Mouse (Mus musculus) kidney, adult 11 months (tissue): ENCODE data around the gene Stau1.

Source experiments
- DNase-seq: peaks from one replicate; pipeline ENCODE4 v3.0.0; 2022

Stau1 gene

DNA sequence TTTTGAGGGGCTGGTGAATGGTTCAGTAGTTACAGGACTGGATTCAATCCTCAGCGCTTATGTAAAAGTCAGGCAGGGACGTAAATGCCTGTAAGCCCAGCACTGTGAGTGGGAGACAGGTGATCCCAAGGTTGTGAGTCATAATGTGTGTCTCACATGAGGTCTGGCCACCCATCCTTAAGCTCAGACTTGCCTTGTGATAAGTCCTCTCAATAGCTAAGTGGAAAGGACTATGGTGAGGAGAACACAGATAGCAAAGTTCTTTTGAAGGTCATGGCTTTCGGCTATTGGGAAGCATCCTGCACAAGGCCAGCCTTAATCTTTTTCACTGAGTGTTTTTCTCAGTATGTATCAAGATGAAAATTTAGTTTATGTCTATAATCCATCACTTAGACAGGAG lies 86.4 kb downstream of the Stau1 start:
- no peak for DNase-seq

DNA sequence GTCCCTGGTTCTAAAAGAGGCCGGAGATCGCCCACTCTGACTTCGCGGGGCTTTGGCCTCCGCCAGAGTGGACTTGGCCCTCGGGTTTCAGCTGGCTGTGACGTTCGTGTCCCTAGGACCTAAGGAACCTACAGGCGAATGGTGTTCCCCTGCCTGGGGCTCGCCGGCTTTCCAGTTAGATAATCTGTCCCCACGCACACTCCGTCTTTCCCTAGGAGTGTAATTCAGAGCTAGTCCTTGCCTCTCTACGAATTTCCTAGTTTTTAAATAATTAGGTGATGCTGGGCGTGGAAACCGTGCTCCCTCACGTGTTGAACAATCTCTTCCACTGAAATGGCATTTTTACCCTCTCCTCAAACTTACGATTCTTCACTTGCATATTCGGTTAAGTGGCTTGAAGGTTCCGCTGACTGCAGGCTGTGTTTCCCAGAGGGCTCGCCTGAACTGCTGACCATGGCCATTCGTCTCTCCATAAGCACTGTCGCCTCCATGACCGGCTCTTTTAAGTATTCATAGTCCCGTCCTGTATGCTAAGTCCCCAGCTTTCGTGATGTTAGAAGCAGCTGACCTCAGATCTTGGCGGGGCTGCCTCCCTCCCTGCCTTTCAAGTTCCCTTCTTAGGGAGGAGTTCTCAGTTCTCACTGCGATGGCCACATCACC lies 89.4 kb downstream of the Stau1 start:
- no peak for DNase-seq

DNA sequence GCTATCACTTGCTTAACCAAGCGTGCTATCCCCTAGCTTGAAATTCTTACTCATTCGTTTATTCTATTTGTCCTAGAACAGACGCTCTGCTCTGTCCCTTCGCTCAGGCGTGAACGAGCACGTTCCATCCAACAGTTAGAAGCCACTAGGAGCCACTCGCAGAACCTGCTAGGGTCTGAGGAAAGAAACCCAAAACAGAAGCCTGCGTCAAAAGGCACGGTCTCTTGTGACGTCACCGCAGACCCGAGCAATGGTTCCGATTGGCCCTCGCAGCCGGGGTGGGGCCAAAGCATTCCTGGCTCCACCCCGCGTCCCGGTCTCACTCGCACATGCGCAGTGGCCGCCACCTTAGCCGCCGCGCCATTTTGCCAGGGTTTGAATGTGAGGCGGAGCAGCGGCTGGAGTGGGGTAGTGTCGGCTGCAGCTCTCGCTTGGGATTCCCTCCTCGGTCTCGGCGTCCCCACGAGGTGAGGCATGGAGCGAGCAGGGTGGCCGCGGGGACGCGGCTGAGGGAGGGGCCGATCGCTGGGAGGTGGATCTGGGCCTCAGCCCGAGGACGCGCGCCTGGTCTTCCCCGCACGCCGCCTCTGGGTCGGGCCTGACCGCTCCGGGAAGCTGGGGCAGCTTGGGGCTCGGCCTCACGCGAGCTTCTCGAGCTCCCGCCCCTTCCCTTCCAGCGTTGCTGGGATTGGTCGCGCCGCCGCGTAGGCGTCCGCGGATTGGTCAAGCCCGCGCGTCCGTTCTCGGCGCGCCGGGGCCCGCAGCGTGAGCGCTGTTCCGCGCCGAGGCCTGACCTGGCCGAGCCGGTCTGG lies 90.2 kb downstream of the Stau1 start, which contains the start of gene Cse1l:
Gene Cse1l (plus strand): TSS at position 330 of the 812 bp plus-strand sequence.
- DNase-seq: peak; percentile 96

DNA sequence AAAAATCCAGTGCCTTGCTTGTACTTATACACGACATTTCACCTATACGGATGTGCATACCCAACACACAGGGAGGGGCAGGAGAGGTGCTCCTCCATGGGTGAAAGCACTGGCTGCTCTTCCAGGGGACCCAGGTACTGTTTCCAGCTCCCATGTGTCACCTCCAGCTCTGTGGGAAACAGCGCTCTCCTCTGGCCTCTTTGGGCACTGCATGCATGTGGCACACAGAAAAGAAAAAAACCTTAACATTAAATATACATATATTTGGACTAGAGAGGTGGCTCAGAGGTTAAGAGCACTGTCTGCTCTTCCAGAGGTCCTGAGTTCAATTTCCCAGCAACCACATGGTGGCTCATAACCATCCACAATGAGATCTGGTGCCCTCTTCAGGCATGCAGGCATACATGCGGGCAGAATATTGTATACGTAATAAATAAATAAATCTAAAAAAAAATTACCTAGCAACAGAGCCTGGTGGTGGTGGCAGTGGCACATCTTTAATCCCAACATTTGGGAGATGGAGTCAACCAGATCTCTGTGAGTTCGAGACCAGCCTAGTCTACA lies 92.3 kb downstream of the Stau1 start:
- no peak for DNase-seq

DNA sequence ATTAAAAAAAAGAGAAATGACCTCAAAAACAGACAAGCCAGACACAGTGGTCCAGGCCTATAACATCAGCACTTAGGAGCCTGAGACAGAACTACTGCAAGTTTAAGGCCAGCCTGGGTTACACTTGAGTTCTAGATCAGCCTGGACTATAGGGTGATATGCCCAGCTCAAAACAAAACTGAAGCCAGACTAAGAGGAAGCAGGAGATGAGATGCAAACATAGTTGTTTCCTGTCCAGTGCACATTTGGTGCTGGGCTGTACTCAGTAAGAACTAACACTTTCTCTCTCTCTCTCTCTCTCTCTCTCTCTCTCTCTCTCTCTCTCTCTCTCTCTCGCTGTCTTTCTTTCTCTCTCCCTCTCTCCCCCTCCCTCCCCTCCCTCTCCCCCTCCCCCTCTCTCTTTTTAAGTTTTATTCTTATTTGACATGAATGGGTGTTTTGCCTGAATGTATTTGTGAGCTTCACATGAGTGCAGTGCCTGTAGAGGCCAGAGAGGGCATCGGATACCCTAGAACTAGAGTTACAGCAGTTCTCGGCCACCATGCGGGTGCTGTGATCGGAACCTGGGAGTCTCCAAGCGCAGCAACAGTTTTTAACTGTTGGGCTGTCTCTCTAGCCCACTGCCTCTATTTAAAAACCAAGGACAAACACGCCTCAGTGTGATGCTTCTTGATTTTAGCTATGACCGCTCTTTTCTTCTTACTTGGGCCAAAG lies 95.2 kb downstream of the Stau1 start:
- no peak for DNase-seq

DNA sequence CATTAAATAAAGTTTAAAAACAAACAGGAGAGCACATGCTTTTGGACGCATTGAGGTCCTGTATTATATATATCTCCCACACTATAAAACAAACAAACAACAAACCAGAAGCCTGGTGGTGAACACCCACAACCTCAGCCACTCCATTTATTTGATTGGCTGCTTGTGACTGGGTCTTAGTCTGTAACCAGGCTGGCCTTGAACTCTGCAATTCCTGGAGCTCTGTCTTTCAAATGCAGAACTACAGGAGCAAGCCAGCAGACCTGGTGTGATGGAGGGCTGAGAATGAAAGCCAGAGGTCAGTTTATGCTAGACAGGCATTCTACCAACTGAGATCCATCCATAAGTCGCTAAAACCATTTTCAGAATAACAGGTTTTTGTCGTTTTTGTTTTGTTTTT lies 96.4 kb downstream of the Stau1 start:
- no peak for DNase-seq

DNA sequence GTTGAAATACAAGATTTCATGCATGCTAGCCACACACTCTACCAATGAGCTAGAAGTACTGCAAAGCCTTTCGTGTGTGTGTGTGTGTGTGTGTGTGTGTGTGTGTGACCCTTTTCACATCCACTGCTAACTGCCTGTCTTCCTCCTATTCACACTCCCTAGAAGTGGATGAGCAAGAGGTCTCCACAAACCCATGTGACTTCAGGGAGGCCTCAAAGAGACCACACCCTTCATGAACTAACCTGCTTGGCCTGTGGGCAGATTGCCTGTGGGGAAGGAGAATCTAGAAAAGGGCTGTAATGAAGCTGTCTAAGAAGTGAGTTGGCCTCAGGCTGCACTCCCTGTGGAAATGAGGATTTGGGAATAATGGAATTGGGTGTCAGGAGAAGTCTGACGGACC lies 96.9 kb downstream of the Stau1 start:
- no peak for DNase-seq
